ENCODE assay signal across 9 mouse cellular contexts in genomic region chr11:101276319-101277070, GRCm38 (mm10). TPM values are rescaled to one million over a fixed set of nuclear protein-coding genes. Genes with fewer than 3 reads are reported as not detected.
DNase-seq lines count a peak whose midpoint lies in the region; ATAC-seq and TF ChIP-seq lines count a peak whose summit lies in the region.
"Had no signal": no experiment of that assay in that cellular context is flagged by ENCODE, and none has a peak within 500 bp of the region (broad histone marks: within the 10 kb centered on the region; RNA-seq: fewer than 3 reads in every experiment).

No protein-coding gene starts in this region.

- no peaks in the 10 kb centered on the region for H3K36me3 ChIP-seq in forebrain, embryonic 13.5 days (ENCODE audit: poor library complexity, severe bottlenecking)
- 0 out of 2 replicates have a peak, but pooled peaks cover 9% of the 10 kb centered on the region for H3K36me3 ChIP-seq in kidney, postnatal 0 days (ENCODE audit: insufficient read depth, low read length)
- H3K36me3 ChIP-seq in stomach, embryonic 14.5 days (ENCODE audit: control insufficient read depth, insufficient read depth, low read length): peaks cover 2% of the 10 kb centered on the region; the same call in 1 of the 2 replicates

- DNase-seq in lung, adult 2 months: no peak
- no peak for DNase-seq in lung, adult 18-20 months
- DNase-seq in kidney, postnatal 0 days (ENCODE audit: low spot score): no peak
- DNase-seq in cerebellum, adult 9-10 months: no peak
- DNase-seq in thymus, postnatal 36 days: no peak
- DNase-seq: adrenal gland, adult 8-10 months; right cerebral cortex, postnatal 14 days had no signal

- H3K27me3 ChIP-seq in forebrain, embryonic 13.5 days: peaks cover 12% of the 10 kb centered on the region
- no peaks in the 10 kb centered on the region for H3K27me3 ChIP-seq in kidney, postnatal 0 days (ENCODE audit: insufficient read depth, low read length)
- H3K27me3 ChIP-seq in stomach, embryonic 14.5 days (ENCODE audit: control insufficient read depth, insufficient read depth, low read length): no peaks in the 10 kb centered on the region

- no peak overlapping the region for H3K27ac ChIP-seq in forebrain, embryonic 13.5 days
- H3K27ac ChIP-seq in kidney, postnatal 0 days: peak overlapping the region; percentile 89
- H3K27ac ChIP-seq in stomach, embryonic 14.5 days (ENCODE audit: low read length): no peak overlapping the region

- peak overlapping the region; percentile 92 for H3K4me2 ChIP-seq in forebrain, embryonic 13.5 days
- peak overlapping the region; percentile 82 for H3K4me2 ChIP-seq in kidney, postnatal 0 days (ENCODE audit: low read length)
- H3K4me2 ChIP-seq in stomach, embryonic 14.5 days (replicated peaks; ENCODE audit: low read depth, low read length): 0 out of 2 replicates have a peak overlapping the region, but pooled peaks have one; percentile 6

- H3K9me3 ChIP-seq in forebrain, embryonic 13.5 days (replicated peaks): no peaks in the 10 kb centered on the region
- no peaks in the 10 kb centered on the region for H3K9me3 ChIP-seq in kidney, postnatal 0 days (replicated peaks; ENCODE audit: low read length)
- no peaks in the 10 kb centered on the region for H3K9me3 ChIP-seq in stomach, embryonic 14.5 days (ENCODE audit: control insufficient read depth, low read depth, low read length)

- WGBS in lung, adult 2 months: 29% methylated on average over 27 of the region's 27 CpGs
- WGBS in forebrain, embryonic 13.5 days: 32% methylated on average over 27 of the region's 27 CpGs
- 35% methylated on average over 27 of the region's 27 CpGs for WGBS in kidney, postnatal 0 days
- 35% methylated on average over 27 of the region's 27 CpGs for WGBS in stomach, embryonic 14.5 days

- no peak overlapping the region for H3K4me3 ChIP-seq in lung, adult 2 months (replicated peaks; ENCODE audit: extremely low read depth, low read depth, low read length)
- peak overlapping the region; percentile 3; the same call in 1 of the 2 replicates for H3K4me3 ChIP-seq in forebrain, embryonic 13.5 days
- no peak overlapping the region for H3K4me3 ChIP-seq in kidney, postnatal 0 days (replicated peaks; ENCODE audit: low read depth, low read length)
- H3K4me3 ChIP-seq in stomach, embryonic 14.5 days (ENCODE audit: low read depth, low read length): no peak overlapping the region

- ATAC-seq in forebrain, embryonic 13.5 days: no peak
- ATAC-seq in kidney, postnatal 0 days (replicated peaks; ENCODE audit: low FRiP score, low read depth): no peak
- ATAC-seq in stomach, embryonic 14.5 days (ENCODE audit: insufficient number of reproducible peaks, insufficient read depth, low FRiP score, low read depth): no peak

- peak overlapping the region; percentile 12; the same call in 1 of the 2 replicates for H3K9ac ChIP-seq in forebrain, embryonic 13.5 days
- peak overlapping the region; percentile 37; the same call in 1 of the 2 replicates for H3K9ac ChIP-seq in kidney, postnatal 0 days (ENCODE audit: low read depth, low read length)
- H3K9ac ChIP-seq in stomach, embryonic 14.5 days (replicated peaks; ENCODE audit: low read depth, low read length): no peak overlapping the region

- peak; percentile 9; the same call in 1 of the 2 replicates for TF ChIP-seq POLR2A in lung, adult 2 months (IDR thresholded peaks at IDR 0.05; ENCODE audit: borderline replicate concordance, extremely low read depth, low read depth, low read length)

- H3K4me1 ChIP-seq in lung, adult 2 months (ENCODE audit: control insufficient read depth, insufficient read depth, low read length): peaks cover 9% of the 10 kb centered on the region; the same call in 1 of the 2 replicates
- peaks cover 30% of the 10 kb centered on the region for H3K4me1 ChIP-seq in forebrain, embryonic 13.5 days
- peaks cover 37% of the 10 kb centered on the region for H3K4me1 ChIP-seq in kidney, postnatal 0 days (replicated peaks; ENCODE audit: insufficient read depth, low read length)
- H3K4me1 ChIP-seq in stomach, embryonic 14.5 days (ENCODE audit: control insufficient read depth, insufficient read depth, low read length): peaks cover 15% of the 10 kb centered on the region

- no peak for TF ChIP-seq CTCF in lung, adult 2 months (IDR thresholded peaks at IDR 0.05; ENCODE audit: insufficient read depth, low read length)
- TF ChIP-seq CTCF in kidney, postnatal 0 days (IDR thresholded peaks at IDR 0.05; ENCODE audit: low read depth): no peak

RNA-seq across cellular contexts. Expression of gene Cntd1, which starts 2.3 kb away (rescaled TPM):
- polyA plus RNA-seq in lung, adult 2 months (2012; rRNA removed): 0.22 and 0.59 TPM in 2 replicates
- polyA plus RNA-seq in forebrain, embryonic 13.5 days (2015; fragmentation: Nextera tagmentation; extraction: Ambion mirVana): 1.2 and 1.9 TPM in 2 replicates
- 1.5 and 2.0 TPM in 2 replicates for polyA plus RNA-seq in kidney, postnatal 0 days (2015; fragmentation: Nextera tagmentation; extraction: Ambion mirVana)
- polyA plus RNA-seq in stomach, embryonic 14.5 days (2014; fragmentation: Nextera tagmentation; extraction: Ambion mirVana): 0.87 and 1.6 TPM in 2 replicates

RNA-seq across cellular contexts. Expression of gene Coa3, which starts 2.4 kb away (rescaled TPM):
- 194 and 283 TPM in 2 replicates for polyA plus RNA-seq in lung, adult 2 months (2012; rRNA removed)
- 190 and 203 TPM in 2 replicates for polyA plus RNA-seq in forebrain, embryonic 13.5 days (2015; fragmentation: Nextera tagmentation; extraction: Ambion mirVana)
- 209 and 211 TPM in 2 replicates for polyA plus RNA-seq in kidney, postnatal 0 days (2015; fragmentation: Nextera tagmentation; extraction: Ambion mirVana)
- polyA plus RNA-seq in stomach, embryonic 14.5 days (2014; fragmentation: Nextera tagmentation; extraction: Ambion mirVana): 207 and 215 TPM in 2 replicates

RNA-seq across cellular contexts. Expression of gene Wnk4, which starts 16.1 kb away (rescaled TPM):
- 6.5 and 10.4 TPM in 2 replicates for polyA plus RNA-seq in lung, adult 2 months (2012; rRNA removed)
- 4.4 and 4.5 TPM in 2 replicates for polyA plus RNA-seq in forebrain, embryonic 13.5 days (2015; fragmentation: Nextera tagmentation; extraction: Ambion mirVana)
- polyA plus RNA-seq in kidney, postnatal 0 days (2015; fragmentation: Nextera tagmentation; extraction: Ambion mirVana): 47.0 and 48.8 TPM in 2 replicates
- polyA plus RNA-seq in stomach, embryonic 14.5 days (2014; fragmentation: Nextera tagmentation; extraction: Ambion mirVana): 21.9 and 26.8 TPM in 2 replicates

RNA-seq across cellular contexts. Expression of gene Vps25, which starts 23.0 kb away (rescaled TPM):
- polyA plus RNA-seq in lung, adult 2 months (2012; rRNA removed): 82.9 and 97.4 TPM in 2 replicates
- 92.6 and 109 TPM in 2 replicates for polyA plus RNA-seq in forebrain, embryonic 13.5 days (2015; fragmentation: Nextera tagmentation; extraction: Ambion mirVana)
- 179 and 180 TPM in 2 replicates for polyA plus RNA-seq in kidney, postnatal 0 days (2015; fragmentation: Nextera tagmentation; extraction: Ambion mirVana)
- 153 and 154 TPM in 2 replicates for polyA plus RNA-seq in stomach, embryonic 14.5 days (2014; fragmentation: Nextera tagmentation; extraction: Ambion mirVana)

RNA-seq across cellular contexts. Expression of gene Becn1, which starts 25.6 kb away (rescaled TPM):
- polyA plus RNA-seq in lung, adult 2 months (2012; rRNA removed): 70.3 and 97.9 TPM in 2 replicates
- 164 and 175 TPM in 2 replicates for polyA plus RNA-seq in forebrain, embryonic 13.5 days (2015; fragmentation: Nextera tagmentation; extraction: Ambion mirVana)
- polyA plus RNA-seq in kidney, postnatal 0 days (2015; fragmentation: Nextera tagmentation; extraction: Ambion mirVana): 156 and 165 TPM in 2 replicates
- polyA plus RNA-seq in stomach, embryonic 14.5 days (2014; fragmentation: Nextera tagmentation; extraction: Ambion mirVana): 140 and 144 TPM in 2 replicates

Comparison
In these comparisons a context has a peak if more than half of its experiments do, and no peak if none do; other contexts are left out.
1. H3K4me2 ChIP-seq: peak in every context shown above with its lines; median percentile 92 in forebrain, embryonic 13.5 days; 82 in kidney, postnatal 0 days; 6 in stomach, embryonic 14.5 days.